22 mouse cellular contexts compared by ENCODE assay signal in the genomic region with DNA sequence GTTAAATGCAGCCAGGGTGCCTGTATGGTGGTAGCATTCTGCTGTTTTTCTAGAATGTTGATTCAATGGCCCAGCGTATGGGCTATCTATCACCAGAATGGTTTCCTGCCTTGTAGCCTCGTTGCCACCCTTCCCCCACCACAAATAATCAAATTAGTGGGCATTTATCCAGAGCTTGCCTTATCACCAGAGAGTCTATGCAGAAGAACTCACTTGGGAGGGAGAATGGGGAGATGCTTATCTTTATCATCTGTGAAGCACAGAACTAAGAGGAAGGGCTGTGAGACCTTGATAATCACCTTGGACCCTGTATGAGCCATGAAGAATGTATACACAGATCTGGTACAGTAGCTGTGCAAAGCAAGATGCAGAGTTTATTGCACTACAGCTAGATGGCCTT.
A peak's percentile ranks its signal among the peaks of the same experiment; 100 is the strongest.
DNase-seq lines count a peak whose midpoint lies in the region; ATAC-seq and TF ChIP-seq lines count a peak whose summit lies in the region.
"Had no signal": no experiment of that assay in that cellular context is flagged by ENCODE, and none has a peak within 500 bp of the region (broad histone marks: within the 10 kb centered on the region; RNA-seq: fewer than 3 reads in every experiment).

No protein-coding gene starts in this region.

- intact Hi-C loops in gastrocnemius, adult 2 months (cut with DNase I): no loop called here
- intact Hi-C loops in heart, postnatal 10 days (cut with DNase I): no loop called here

- no peak for ATAC-seq in heart, embryonic 13.5 days (ENCODE audit: extremely low read depth, insufficient number of reproducible peaks, low FRiP score, low TSS enrichment)
- peak; percentile 69; the same call in 1 of the 2 replicates for ATAC-seq in liver, embryonic 14.5 days (ENCODE audit: insufficient read depth)
- ATAC-seq: forebrain, embryonic 15.5 days; intestine, embryonic 15.5 days had no signal

- H3K36me3 ChIP-seq in heart, embryonic 13.5 days: no peaks in the 10 kb centered on the region
- peaks cover 0 to 45% of the 10 kb centered on the region in 2 experiments; a peak in 2 of 4 replicates for H3K36me3 ChIP-seq in MEL (ENCODE audit: control insufficient read depth in 1 of 2, insufficient read depth in 2 of 2, low read length in 2 of 2)
- H3K36me3 ChIP-seq in liver, embryonic 14.5 days (replicated peaks; ENCODE audit: control insufficient read depth, insufficient read depth, low read depth): no peaks in the 10 kb centered on the region
- H3K36me3 ChIP-seq: embryonic facial prominence, embryonic 15.5 days; forebrain, embryonic 15.5 days; hindbrain, embryonic 15.5 days; intestine, embryonic 15.5 days; limb, embryonic 10.5 days; midbrain, embryonic 12.5 days had no signal

- H3K27me3 ChIP-seq in heart, embryonic 13.5 days (replicated peaks): no peaks in the 10 kb centered on the region
- no peaks in the 10 kb centered on the region for H3K27me3 ChIP-seq in MEL (ENCODE audit: control insufficient read depth in 1 of 2, insufficient read depth in 2 of 2, low read length in 2 of 2)
- no peaks in the 10 kb centered on the region for H3K27me3 ChIP-seq in liver, embryonic 14.5 days (ENCODE audit: control insufficient read depth, insufficient read depth, low read length)
- H3K27me3 ChIP-seq: embryonic facial prominence, embryonic 15.5 days; forebrain, embryonic 15.5 days; hindbrain, embryonic 15.5 days; intestine, embryonic 15.5 days; midbrain, embryonic 12.5 days had no signal

- TF ChIP-seq POLR2A in MEL (IDR thresholded peaks at IDR 0.05; ENCODE audit: control insufficient read depth in 1 of 2, insufficient read depth in 1 of 2, low read depth in 1 of 2, low read length in 2 of 2, poor library complexity in 1 of 2): no peak

- peak overlapping the region; percentile 79 for H3K27ac ChIP-seq in gastrocnemius, adult 2 months
- H3K27ac ChIP-seq in heart, embryonic 13.5 days (replicated peaks): peak overlapping the region; percentile 93
- peak overlapping the region; percentile 70 for H3K27ac ChIP-seq in MEL (ENCODE audit: control insufficient read depth, low read depth, low read length)
- no peak overlapping the region for H3K27ac ChIP-seq in liver, embryonic 14.5 days
- H3K27ac ChIP-seq: embryonic facial prominence, embryonic 15.5 days; forebrain, embryonic 15.5 days; hindbrain, embryonic 15.5 days; intestine, embryonic 15.5 days; layer of hippocampus, adult 2 months; limb, embryonic 10.5 days; macrophage; midbrain, embryonic 12.5 days had no signal

- no peak for DNase-seq in gastrocnemius, adult 2 months
- no peak for DNase-seq in gastrocnemius, postnatal 25 days
- DNase-seq in heart, postnatal 10 days: no peak
- peak; percentile 80 for DNase-seq in MEL (ENCODE audit: low read depth, low spot score)
- DNase-seq in liver, embryonic 14.5 days (ENCODE audit: low read depth in 3 of 3, low spot score in 3 of 3): peak in 1 of 3 experiments; percentile 2
- no peak for DNase-seq in urinary bladder, postnatal 36 days (ENCODE audit: low spot score in 2 of 2)
- DNase-seq in cerebellum, postnatal 10 days: no peak
- DNase-seq: adrenal gland, postnatal 14 days; cerebellum, adult 2 months; gastrocnemius, postnatal 10 days; kidney, postnatal 14 days; thymus, adult 18-20 months; thymus, postnatal 36 days had no signal

- no peaks in the 10 kb centered on the region for H3K9me3 ChIP-seq in heart, embryonic 13.5 days
- no peaks in the 10 kb centered on the region for H3K9me3 ChIP-seq in MEL (replicated peaks; ENCODE audit: insufficient read depth, low read length)
- no peaks in the 10 kb centered on the region for H3K9me3 ChIP-seq in liver, embryonic 14.5 days (ENCODE audit: control insufficient read depth, low read length)
- H3K9me3 ChIP-seq: embryonic facial prominence, embryonic 15.5 days; forebrain, embryonic 15.5 days; hindbrain, embryonic 15.5 days; intestine, embryonic 15.5 days; limb, embryonic 10.5 days; midbrain, embryonic 12.5 days had no signal

- no peak for TF ChIP-seq RAD21 in MEL (IDR thresholded peaks at IDR 0.05; ENCODE audit: low read depth, low read length)

- peaks cover 66% of the 10 kb centered on the region for H3K4me1 ChIP-seq in heart, embryonic 13.5 days
- peaks cover 27 to 36% of the 10 kb centered on the region in 2 experiments for H3K4me1 ChIP-seq in MEL (ENCODE audit: control insufficient read depth in 1 of 2, insufficient read depth in 2 of 2, low read length in 2 of 2)
- peaks cover 0 to 6% of the 10 kb centered on the region in 2 experiments; a peak in 3 of 4 replicates for H3K4me1 ChIP-seq in liver, embryonic 14.5 days (replicated peaks; ENCODE audit: control insufficient read depth in 2 of 2, insufficient read depth in 2 of 2, low read length in 1 of 2)
- H3K4me1 ChIP-seq: embryonic facial prominence, embryonic 15.5 days; forebrain, embryonic 15.5 days; hindbrain, embryonic 15.5 days; intestine, embryonic 15.5 days; midbrain, embryonic 12.5 days had no signal

- TF ChIP-seq EP300 in MEL (IDR thresholded peaks at IDR 0.05; ENCODE audit: low read depth in 1 of 2, low read length in 2 of 2): peak; percentile 96 to 97
- TF ChIP-seq EP300 in liver, embryonic 14.5 days (IDR thresholded peaks at IDR 0.05; ENCODE audit: low read depth): no peak

- no peak for TF ChIP-seq CTCF in gastrocnemius, adult 2 months (IDR thresholded peaks at IDR 0.05)
- no peak for TF ChIP-seq CTCF in MEL (IDR thresholded peaks at IDR 0.05 in 2 of 3, conservative IDR thresholded peaks at IDR 0.05 in 1 of 3; ENCODE audit: control insufficient read depth in 1 of 3, insufficient read depth in 1 of 3, low read depth in 2 of 3, low read length in 3 of 3, poor library complexity in 1 of 3, severe bottlenecking in 1 of 3)
- no peak for TF ChIP-seq CTCF in liver, embryonic 14.5 days (IDR thresholded peaks at IDR 0.05; ENCODE audit: low read depth)

- H3K9ac ChIP-seq in heart, embryonic 13.5 days: no peak overlapping the region
- H3K9ac ChIP-seq in MEL (ENCODE audit: control insufficient read depth, low read depth, low read length, poor library complexity, severe bottlenecking): no peak overlapping the region
- H3K9ac ChIP-seq in liver, embryonic 14.5 days (replicated peaks): no peak overlapping the region
- H3K9ac ChIP-seq: embryonic facial prominence, embryonic 15.5 days; forebrain, embryonic 15.5 days; hindbrain, embryonic 15.5 days; intestine, embryonic 15.5 days; midbrain, embryonic 12.5 days had no signal

- peak overlapping the region; percentile 40 for H3K4me2 ChIP-seq in heart, embryonic 13.5 days
- no peak overlapping the region for H3K4me2 ChIP-seq in liver, embryonic 14.5 days (ENCODE audit: low read depth)
- H3K4me2 ChIP-seq: embryonic facial prominence, embryonic 15.5 days; forebrain, embryonic 15.5 days; hindbrain, embryonic 15.5 days; intestine, embryonic 15.5 days; midbrain, embryonic 12.5 days had no signal

- no peak overlapping the region for H3K4me3 ChIP-seq in gastrocnemius, adult 2 months
- no peak overlapping the region for H3K4me3 ChIP-seq in heart, embryonic 13.5 days
- H3K4me3 ChIP-seq in MEL (ENCODE audit: control insufficient read depth in 1 of 2, insufficient read depth in 1 of 2, low read depth in 2 of 2, low read length in 2 of 2): no peak overlapping the region
- H3K4me3 ChIP-seq in liver, embryonic 14.5 days (ENCODE audit: insufficient read depth in 1 of 2, low read depth in 2 of 2, low read length in 2 of 2): no peak overlapping the region
- H3K4me3 ChIP-seq: embryonic facial prominence, embryonic 15.5 days; forebrain, embryonic 15.5 days; hindbrain, embryonic 15.5 days; intestine, embryonic 15.5 days; layer of hippocampus, adult 2 months; limb, embryonic 10.5 days; midbrain, embryonic 12.5 days had no signal

- H3K79me2 ChIP-seq in MEL (ENCODE audit: control insufficient read depth, insufficient read depth, low read length, poor library complexity): no peaks in the 10 kb centered on the region

- 45% methylated on average over 2 of the region's 2 CpGs for WGBS in heart, embryonic 13.5 days
- WGBS in liver, embryonic 14.5 days (ENCODE audit: insufficient replicate concordance): 10% methylated on average over 2 of the region's 2 CpGs

TF ChIP-seq in MEL, 35 proteins besides CTCF, POLR2A, EP300 and RAD21 (continues in another document):
- no peak; the same call in 1 of the 2 replicates for TF ChIP-seq KAT2A (conservative IDR thresholded peaks at IDR 0.05; ENCODE audit: low read depth, low read length)
- TF ChIP-seq HCFC1 (IDR thresholded peaks at IDR 0.05; ENCODE audit: low read depth, low read length): peak; percentile 63
- TF ChIP-seq POLR2AphosphoS5 (IDR thresholded peaks at IDR 0.05; ENCODE audit: borderline replicate concordance, low read depth, low read length): no peak
- peak; percentile 99 for TF ChIP-seq TCF12 (IDR thresholded peaks at IDR 0.05; ENCODE audit: low read depth, low read length)
- peak; percentile 56 for TF ChIP-seq MYC (IDR thresholded peaks at IDR 0.05; ENCODE audit: low read depth, low read length)
- peak; percentile 55; the same call in 1 of the 2 replicates for TF ChIP-seq MXI1 (IDR thresholded peaks at IDR 0.05; ENCODE audit: low read depth, low read length)
- TF ChIP-seq ETS1 (IDR thresholded peaks at IDR 0.05; ENCODE audit: low read depth, low read length): peak; percentile 93
- TF ChIP-seq ZC3H11A (IDR thresholded peaks at IDR 0.05; ENCODE audit: low read depth, low read length): no peak
- TF ChIP-seq POLR2AphosphoS2 (IDR thresholded peaks at IDR 0.05; ENCODE audit: low read length): no peak; the same call in 1 of the 2 replicates
- peak; percentile 92 for TF ChIP-seq RCOR1 (IDR thresholded peaks at IDR 0.05; ENCODE audit: low read depth, low read length)
- no peak for TF ChIP-seq SMC3 (IDR thresholded peaks at IDR 0.05; ENCODE audit: low read depth, low read length)
- no peak for TF ChIP-seq MAX (IDR thresholded peaks at IDR 0.05; ENCODE audit: low read length)
- TF ChIP-seq MAZ (IDR thresholded peaks at IDR 0.05; ENCODE audit: low read depth, low read length): peak; percentile 88
- no peak for TF ChIP-seq E2F4 (IDR thresholded peaks at IDR 0.05; ENCODE audit: borderline replicate concordance, low read depth, low read length)
- TF ChIP-seq USF2 (IDR thresholded peaks at IDR 0.05; ENCODE audit: borderline replicate concordance in 1 of 2, insufficient read depth in 1 of 2, low read depth in 1 of 2, low read length in 2 of 2): no peak
- no peak for TF ChIP-seq JUND (IDR thresholded peaks at IDR 0.05; ENCODE audit: low read depth, low read length)
- no peak for TF ChIP-seq MEF2A (IDR thresholded peaks at IDR 0.05; ENCODE audit: extremely low read depth, insufficient replicate concordance, low read depth, low read length, poor library complexity, severe bottlenecking)
- TF ChIP-seq NELFE (IDR thresholded peaks at IDR 0.05; ENCODE audit: low read depth, low read length): no peak; the same call in 1 of the 2 replicates
- TF ChIP-seq GATA1 (IDR thresholded peaks at IDR 0.05; ENCODE audit: low read depth, low read length): peak; percentile 99
- no peak for TF ChIP-seq UBTF (IDR thresholded peaks at IDR 0.05; ENCODE audit: borderline replicate concordance, insufficient read depth, low read depth, low read length)
- TF ChIP-seq TBP (IDR thresholded peaks at IDR 0.05; ENCODE audit: low read depth, low read length): no peak
